ENCODE assay signal across 20 mouse cellular contexts in genomic region chr2:103615028-103615427, GRCm38 (mm10). TPM values are rescaled to one million over a fixed set of nuclear protein-coding genes. Genes with fewer than 3 reads are reported as not detected.
DNase-seq lines count a peak whose midpoint lies in the region; ATAC-seq and TF ChIP-seq lines count a peak whose summit lies in the region.
"Had no signal": no experiment of that assay in that cellular context is flagged by ENCODE, and none has a peak within 500 bp of the region (broad histone marks: within the 10 kb centered on the region; RNA-seq: fewer than 3 reads in every experiment).

No protein-coding gene starts in this region.

- no peak overlapping the region for H3K9ac ChIP-seq in CH12.LX (ENCODE audit: insufficient read depth, low read depth)
- H3K9ac ChIP-seq: embryonic facial prominence, embryonic 13.5 days; forebrain, embryonic 12.5 days; hindbrain, embryonic 14.5 days had no signal

- H3K79me2 ChIP-seq in CH12.LX (replicated peaks; ENCODE audit: control insufficient read depth, extremely low read depth, insufficient read depth, poor library complexity, severe bottlenecking) = no peaks in the 10 kb centered on the region

- TF ChIP-seq EP300 in CH12.LX (IDR thresholded peaks at IDR 0.05; ENCODE audit: low read length) = peak; percentile 88

- H3K36me3 ChIP-seq in CH12.LX (replicated peaks in 1 of 2; ENCODE audit: control insufficient read depth in 1 of 2, insufficient read depth in 1 of 2, low read length in 1 of 2) = no peaks in the 10 kb centered on the region
- H3K36me3 ChIP-seq: embryonic facial prominence, embryonic 13.5 days; forebrain, embryonic 12.5 days; heart, embryonic 10.5 days; hindbrain, embryonic 10.5 days had no signal

- in situ Hi-C loops in CH12.LX (cut with MboI; ENCODE audit: low pct_ligation_motif_present, low pct_unique_long_range_greater_than_20kb, low sequenced_read_pairs) = no loop called here

- no peak overlapping the region for H3K27ac ChIP-seq in CH12.LX (ENCODE audit: insufficient read depth, low read depth)
- H3K27ac ChIP-seq: embryonic facial prominence, embryonic 13.5 days; forebrain, embryonic 12.5 days; heart, embryonic 10.5 days; hindbrain, embryonic 10.5 days; hindbrain, embryonic 14.5 days had no signal

- H3K4me1 ChIP-seq in CH12.LX (ENCODE audit: control insufficient read depth in 1 of 2, insufficient read depth in 2 of 2) = peaks cover 9 to 28% of the 10 kb centered on the region in 2 experiments

- H3K4me3 ChIP-seq in CH12.LX (replicated peaks in 1 of 3; ENCODE audit: low read depth in 2 of 3, low read length in 2 of 3, poor library complexity in 1 of 3) = no peak overlapping the region
- H3K4me3 ChIP-seq: embryonic facial prominence, embryonic 13.5 days; forebrain, embryonic 12.5 days; heart, embryonic 10.5 days; hindbrain, embryonic 10.5 days had no signal

- dilution Hi-C loops in CH12.LX (cut with MboI; ENCODE audit: extremely low pct_ligation_motif_present, extremely low pct_unique_long_range_greater_than_20kb, low sequenced_read_pairs) = no loop called here

- no peaks in the 10 kb centered on the region for H3K27me3 ChIP-seq in CH12.LX (replicated peaks)
- H3K27me3 ChIP-seq: embryonic facial prominence, embryonic 13.5 days; forebrain, embryonic 12.5 days had no signal

- H3K9me3 ChIP-seq in CH12.LX (replicated peaks; ENCODE audit: low read length) = no peaks in the 10 kb centered on the region
- H3K9me3 ChIP-seq: embryonic facial prominence, embryonic 13.5 days; forebrain, embryonic 12.5 days; heart, embryonic 10.5 days; hindbrain, embryonic 10.5 days had no signal

- TF ChIP-seq CTCF in CH12.LX (conservative IDR thresholded peaks at IDR 0.05 in 1 of 2, IDR thresholded peaks at IDR 0.05 in 1 of 2; ENCODE audit: low read depth in 2 of 2, low read length in 2 of 2) = no peak

- peak; percentile 69 for ATAC-seq in common myeloid progenitor, adult 5-6 weeks (replicated peaks; ENCODE audit: low read depth, poor library complexity, severe bottlenecking)
- peak; percentile 85 for ATAC-seq in megakaryocyte progenitor cell, adult 5-6 weeks (replicated peaks; ENCODE audit: poor library complexity)
- ATAC-seq: CD4-positive, CD25-positive, alpha-beta regulatory T cell, adult 4 months; forebrain, embryonic 16.5 days had no signal

- no peak for TF ChIP-seq POLR2A in CH12.LX (IDR thresholded peaks at IDR 0.05; ENCODE audit: low read depth, low read length)

- peak; percentile 37 for DNase-seq in CH12.LX (ENCODE audit: extremely low read depth)
- DNase-seq in gastrocnemius, postnatal 25 days = no peak
- DNase-seq in kidney, adult 9 months = no peak
- DNase-seq in frontal cortex, postnatal 36 days (ENCODE audit: low spot score in 2 of 2) = no peak
- DNase-seq: adrenal gland, postnatal 10 days; cerebellum, adult 11-12 months; cerebellum, adult 9-10 months; cerebellum, postnatal 25 days; gastrocnemius, postnatal 14 days; heart, adult 18-20 months; heart, postnatal 10 days had no signal

- TF ChIP-seq RAD21 in CH12.LX (IDR thresholded peaks at IDR 0.05; ENCODE audit: low read depth, low read length) = no peak; the same call in none of the 2 replicates

- peak overlapping the region; percentile 8; the same call in 1 of the 2 replicates for H3K4me2 ChIP-seq in CH12.LX (ENCODE audit: insufficient read depth, low read depth, poor library complexity, severe bottlenecking)
- H3K4me2 ChIP-seq: embryonic facial prominence, embryonic 13.5 days; forebrain, embryonic 12.5 days; hindbrain, embryonic 14.5 days had no signal

TF ChIP-seq in CH12.LX, 34 proteins besides CTCF, POLR2A, EP300 and RAD21:
- TF ChIP-seq MAZ (IDR thresholded peaks at IDR 0.05; ENCODE audit: low read depth, low read length) = no peak
- TF ChIP-seq MAFK (IDR thresholded peaks at IDR 0.05; ENCODE audit: insufficient replicate concordance, low read length) = no peak
- no peak for TF ChIP-seq MXI1 (IDR thresholded peaks at IDR 0.05; ENCODE audit: low read depth, low read length)
- TF ChIP-seq TCF12 (IDR thresholded peaks at IDR 0.05; ENCODE audit: low read depth, low read length) = peak; percentile 65; the same call in 1 of the 2 replicates
- 0 out of 2 replicates have a peak, but pooled peaks have one; percentile 27 for TF ChIP-seq BHLHE40 (IDR thresholded peaks at IDR 0.05; ENCODE audit: low read depth, low read length)
- no peak for TF ChIP-seq HCFC1 (IDR thresholded peaks at IDR 0.05; ENCODE audit: low read depth, low read length)
- TF ChIP-seq RCOR1 (conservative IDR thresholded peaks at IDR 0.05; ENCODE audit: low read depth, low read length) = peak; percentile 61; the same call in 1 of the 2 replicates
- peak; percentile 84 for TF ChIP-seq IRF4 (IDR thresholded peaks at IDR 0.05; ENCODE audit: low read depth, low read length)
- no peak for TF ChIP-seq ZC3H11A (IDR thresholded peaks at IDR 0.05; ENCODE audit: low read depth, low read length)
- TF ChIP-seq USF2 (conservative IDR thresholded peaks at IDR 0.05; ENCODE audit: low read depth, low read length) = no peak
- TF ChIP-seq ZMIZ1 (IDR thresholded peaks at IDR 0.05; ENCODE audit: low read depth, low read length) = no peak
- peak; percentile 40; the same call in 1 of the 2 replicates for TF ChIP-seq ETS1 (conservative IDR thresholded peaks at IDR 0.05; ENCODE audit: low read depth, low read length)

RNA-seq across cellular contexts. Expression of gene Abtb2, which starts 48.9 kb away (rescaled TPM):
- 6.3 and 7.7 TPM in 2 replicates for total RNA-seq in CH12.LX (2012; rRNA removed)
- total RNA-seq in CH12.LX (2014; rRNA removed) = 2.4 and 2.9 TPM in 2 replicates
- polyA plus RNA-seq in CH12.LX (2012; ENCODE audit: insufficient read length, low read depth) = 3.8 and 3.9 TPM in 2 replicates
- total RNA-seq in common myeloid progenitor, adult 5-6 weeks (2017) = 0.39 and 0.41 TPM in 2 replicates
- 0.10 and 0.44 TPM in 2 replicates for total RNA-seq in megakaryocyte progenitor cell, adult 5-6 weeks (2015)
- total RNA-seq in megakaryocyte progenitor cell, adult 5-6 weeks (2017) = 0.24 and 0.54 TPM in 2 replicates
- total RNA-seq in gastrocnemius, postnatal 25 days (2021) = 1 to 10 TPM; 7.5 to 9.2 TPM
